Mouse (Mus musculus): ENCODE measurements around the gene Gm37240. TPM values are rescaled to one million over a fixed set of nuclear protein-coding genes. Genes with fewer than 3 reads are reported as not detected.

Gene Gm37240
- total RNA-seq, 4 experiments from 2014 or later, result 1.8 to 2.0 TPM; not detected in 2

GRCm38 (mm10) chr3:85423376-85423997, 463.8 kb downstream of the Gm37240 start:
- DNase-seq (ENCODE audit: low spot score in 2 of 2), result no peak

GRCm38 (mm10) chr3:85421403-85421802, 465.9 kb downstream of the Gm37240 start:
- no peak for DNase-seq (ENCODE audit: low spot score in 2 of 2)

GRCm38 (mm10) chr3:85417663-85418062, 469.7 kb downstream of the Gm37240 start:
- no peak for DNase-seq (ENCODE audit: low spot score in 2 of 2)

- no peak for DNase-seq (ENCODE audit: low spot score in 2 of 2)
These were observed 488.5 kb downstream of the Gm37240 start for GRCm38 (mm10) chr3:85398841-85399240.

- DNase-seq (ENCODE audit: low spot score in 2 of 2), result no peak
These were observed 488.9 kb downstream of the Gm37240 start for GRCm38 (mm10) chr3:85398483-85398835.

GRCm38 (mm10) chr3:85397816-85398482, 489.4 kb downstream of the Gm37240 start:
- no peak for DNase-seq (ENCODE audit: low spot score in 2 of 2)

GRCm38 (mm10) chr3:85393395-85393794, 493.9 kb downstream of the Gm37240 start:
- no peak for DNase-seq (ENCODE audit: low spot score in 2 of 2)

GRCm38 (mm10) chr3:85391756-85392155, 495.6 kb downstream of the Gm37240 start:
- DNase-seq (ENCODE audit: low spot score in 2 of 2), result no peak

GRCm38 (mm10) chr3:85391111-85391510, 496.2 kb downstream of the Gm37240 start:
- peak; percentile 43 to 47 for DNase-seq (ENCODE audit: low spot score in 2 of 2)

- no peak for DNase-seq (ENCODE audit: low spot score in 2 of 2)
These were observed 501.9 kb downstream of the Gm37240 start for GRCm38 (mm10) chr3:85385371-85385770.

- no peak for DNase-seq (ENCODE audit: low spot score in 2 of 2)
These were observed 504.0 kb downstream of the Gm37240 start for GRCm38 (mm10) chr3:85383330-85383729.

- no peak for DNase-seq (ENCODE audit: low spot score in 2 of 2)
These were observed 508.5 kb downstream of the Gm37240 start for GRCm38 (mm10) chr3:85378703-85379395.

GRCm38 (mm10) chr3:85377946-85378702, 509.2 kb downstream of the Gm37240 start:
- DNase-seq (ENCODE audit: low spot score in 2 of 2), result no peak

GRCm38 (mm10) chr3:85377505-85377904, 509.8 kb downstream of the Gm37240 start:
- peak; percentile 44 to 58 for DNase-seq (ENCODE audit: low spot score in 2 of 2)

- no peak for DNase-seq (ENCODE audit: low spot score in 2 of 2)
These were observed 510.8 kb downstream of the Gm37240 start for GRCm38 (mm10) chr3:85376541-85376940.

GRCm38 (mm10) chr3:85373039-85373438, 514.3 kb downstream of the Gm37240 start:
- DNase-seq (ENCODE audit: low spot score in 2 of 2), result no peak

GRCm38 (mm10) chr3:85369847-85370246, 517.5 kb downstream of the Gm37240 start:
- no peak for DNase-seq (ENCODE audit: low spot score in 2 of 2)

- DNase-seq (ENCODE audit: low spot score in 2 of 2), result peak; percentile 53 to 56
These were observed 518.2 kb downstream of the Gm37240 start for GRCm38 (mm10) chr3:85369157-85369556.

- DNase-seq (ENCODE audit: low spot score in 2 of 2), result peak; percentile 77 to 84
These were observed 518.8 kb downstream of the Gm37240 start for GRCm38 (mm10) chr3:85368354-85369120.

GRCm38 (mm10) chr3:85364591-85365343, 522.6 kb downstream of the Gm37240 start:
- no peak for DNase-seq (ENCODE audit: low spot score in 2 of 2)
